Mouse (Mus musculus) forebrain, embryonic 16.5 days (tissue): Measurements from ENCODE around the gene Mif4gd. TPM values are rescaled to one million over a fixed set of nuclear protein-coding genes. Genes with fewer than 3 reads are reported as not detected.

ENCODE experiments used
- ATAC-seq: fragments of 200-750 bp; cut with Nextera tagmentation; 2 replicates; pipeline ENCODE4 v1.8.0; 2017; ENCODE audit warnings: mild to moderate bottlenecking, moderate library complexity
- H3K27ac ChIP-seq: fragments of 300-500 bp; sonication (generic); 2 replicates; pipeline ENCODE4 v1.5.1; 2014; ENCODE audit warnings: low read length, control low read depth
- H3K27me3 ChIP-seq: fragments of 300-500 bp; sonication (generic); replicated peaks from 2 replicates; pipeline ENCODE4 v1.6.1; 2014; ENCODE audit warnings: low read length; ENCODE audit not compliant: control insufficient read depth, insufficient read depth
- H3K36me3 ChIP-seq: fragments of 300-500 bp; sonication (generic); 2 replicates; pipeline ENCODE4 v1.6.1; 2014; ENCODE audit not compliant: control insufficient read depth, insufficient read depth
- H3K4me1 ChIP-seq: fragments of 300-500 bp; sonication (generic); replicated peaks from 2 replicates; pipeline ENCODE4 v1.6.1; 2014; ENCODE audit warnings: low read length; ENCODE audit not compliant: control insufficient read depth, insufficient read depth
- H3K4me2 ChIP-seq: fragments of 300-500 bp; sonication (generic); 2 replicates; pipeline ENCODE4 v1.6.1; 2014; ENCODE audit warnings: mild to moderate bottlenecking, low read length, control low read depth
- H3K4me3 ChIP-seq: fragments of 300-500 bp; sonication (generic); replicated peaks from 2 replicates; pipeline ENCODE4 v1.5.1; 2014; ENCODE audit warnings: mild to moderate bottlenecking, low read length, control low read depth
- H3K9ac ChIP-seq: fragments of 300-500 bp; sonication (generic); replicated peaks from 2 replicates; pipeline ENCODE4 v1.6.1; 2014; ENCODE audit warnings: low read depth, low read length, control low read depth
- H3K9me3 ChIP-seq: fragments of 300-500 bp; sonication (generic); 2 replicates; pipeline ENCODE4 v1.6.1; 2016; ENCODE audit warnings: low read length; ENCODE audit not compliant: control insufficient read depth
- WGBS: fragments of 180-500 bp; shearing (Covaris S2); extraction: QIAGEN DNeasy Blood & Tissue Kit; methylation state at CpG from one replicate; pipeline ENCODE4 v1.1.7; 2014; 5-methylcytosine and 5-hydroxymethylcytosine counted together
- polyA plus RNA-seq: library from polyadenylated mRNA; unstranded; fragments of >200 nt; fragmentation: Nextera tagmentation; extraction: Ambion mirVana; gene quantifications from 2 replicates; pipeline ENCODE4 v1.2.1, GENCODE M21; 2015

Gene Mif4gd
- polyA plus RNA-seq, 1 experiment from 2014 or later, result 12.9 TPM

DNA sequence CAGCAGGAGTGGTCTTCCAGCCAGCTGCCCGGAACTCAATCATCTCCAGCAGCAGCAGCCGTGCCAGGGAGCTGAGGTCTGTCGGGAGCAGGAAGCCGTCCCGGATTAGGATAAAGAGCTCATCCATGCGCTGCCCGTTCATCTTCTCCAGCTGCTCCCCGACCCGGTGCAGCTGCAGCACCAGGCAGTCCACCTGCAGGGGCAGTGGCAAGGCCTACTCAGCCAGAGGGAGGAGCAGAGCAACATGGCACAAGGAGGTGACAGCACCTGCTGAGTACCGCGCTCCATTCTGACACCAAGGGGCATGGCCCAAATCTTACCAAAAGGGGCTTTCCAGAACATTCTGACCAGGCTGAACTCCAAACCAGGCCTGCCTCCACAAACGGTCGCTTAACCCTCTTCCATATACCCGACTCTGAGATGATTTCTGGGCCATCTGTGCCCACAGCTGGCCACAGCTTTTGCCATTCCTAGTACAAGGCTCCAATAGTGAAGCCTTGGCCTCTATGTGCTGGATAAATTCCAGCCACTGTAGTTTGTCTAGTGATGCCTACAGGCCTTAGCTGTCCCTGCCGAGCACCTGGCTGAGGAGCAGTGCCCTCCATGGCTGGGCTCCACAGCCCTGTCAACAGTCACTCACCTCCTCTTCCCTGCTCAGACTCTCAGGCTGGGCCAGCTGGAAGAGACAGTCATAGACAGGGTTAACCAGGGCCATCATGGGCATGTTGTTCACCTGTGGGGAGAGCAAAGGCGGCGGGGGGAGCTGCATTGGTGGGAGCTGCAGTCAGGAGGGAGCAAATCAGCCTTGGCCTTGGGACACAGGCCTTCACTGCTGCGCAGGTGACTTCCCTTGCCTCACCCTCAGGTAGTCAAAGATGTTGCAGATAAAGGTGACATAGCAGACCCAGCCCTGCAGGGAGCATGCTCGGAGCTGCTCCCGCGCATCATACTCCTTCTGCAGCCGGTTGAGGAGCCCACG is 4.1 kb downstream of the Mif4gd start:
- Histone ChIP-seq H3K36me3 (peaks cover 17% of the 10 kb centered on the region), H3K4me1 (peaks cover 25% of the 10 kb centered on the region), H3K27ac (no peak overlapping the region), H3K9me3 (no peaks in the 10 kb centered on the region), H3K27me3 (no peaks in the 10 kb centered on the region), H3K4me3 (no peak overlapping the region), H3K9ac (no peak overlapping the region), H3K4me2 (no peak overlapping the region)
- no peak for ATAC-seq
- 80% methylated on average over 23 of the region's 23 CpGs for WGBS

DNA sequence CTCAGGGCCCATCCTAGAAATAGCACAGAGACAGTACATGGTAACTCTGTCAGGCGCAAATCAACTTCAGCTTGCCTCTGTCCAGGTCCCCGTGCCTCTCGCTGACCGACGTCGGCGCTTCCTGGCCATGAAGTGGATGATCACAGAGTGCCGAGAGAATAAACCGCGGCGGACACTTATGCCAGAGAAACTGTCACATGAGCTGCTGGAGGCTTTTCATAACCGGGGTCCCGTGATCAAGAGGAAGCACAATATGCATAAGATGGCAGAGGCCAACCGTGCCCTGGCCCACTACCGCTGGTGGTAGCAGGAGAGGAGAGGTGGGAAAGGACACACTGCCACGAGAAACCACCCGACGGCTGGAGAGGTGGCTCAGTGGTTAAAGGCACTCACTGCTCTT is 6.0 kb downstream of the Mif4gd start:
- Histone ChIP-seq H3K9ac (no peak overlapping the region), H3K4me3 (no peak overlapping the region), H3K36me3 (peaks cover 17% of the 10 kb centered on the region), H3K27ac (no peak overlapping the region), H3K27me3 (no peaks in the 10 kb centered on the region), H3K4me2 (no peak overlapping the region), H3K4me1 (peaks cover 23% of the 10 kb centered on the region), H3K9me3 (no peaks in the 10 kb centered on the region)
- 93% methylated on average over 18 of the region's 18 CpGs for WGBS
- ATAC-seq, result no peak

DNA sequence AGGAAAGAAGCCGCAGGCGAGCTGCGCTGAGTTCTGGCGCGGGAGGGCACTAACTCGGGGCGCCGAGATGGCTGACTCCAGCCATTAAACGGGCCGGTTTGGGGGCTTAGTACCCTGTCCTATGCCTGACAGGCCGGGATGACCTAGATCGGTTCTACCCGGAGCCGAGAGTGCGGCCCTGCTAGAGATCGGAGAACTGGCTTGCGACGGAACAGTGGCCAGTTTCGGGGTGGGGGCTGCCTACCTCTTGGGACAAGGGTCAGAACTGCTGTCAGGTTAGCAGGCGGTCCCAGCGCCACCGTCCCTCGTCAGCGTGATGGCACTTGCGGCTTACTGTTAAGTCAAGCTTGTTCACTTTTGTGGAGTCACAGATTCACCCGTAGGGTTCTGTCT is 8.5 kb downstream of the Mif4gd start:
- under 1% methylated on average over 26 of the region's 26 CpGs for WGBS
- peak; percentile 34 for ATAC-seq

DNA sequence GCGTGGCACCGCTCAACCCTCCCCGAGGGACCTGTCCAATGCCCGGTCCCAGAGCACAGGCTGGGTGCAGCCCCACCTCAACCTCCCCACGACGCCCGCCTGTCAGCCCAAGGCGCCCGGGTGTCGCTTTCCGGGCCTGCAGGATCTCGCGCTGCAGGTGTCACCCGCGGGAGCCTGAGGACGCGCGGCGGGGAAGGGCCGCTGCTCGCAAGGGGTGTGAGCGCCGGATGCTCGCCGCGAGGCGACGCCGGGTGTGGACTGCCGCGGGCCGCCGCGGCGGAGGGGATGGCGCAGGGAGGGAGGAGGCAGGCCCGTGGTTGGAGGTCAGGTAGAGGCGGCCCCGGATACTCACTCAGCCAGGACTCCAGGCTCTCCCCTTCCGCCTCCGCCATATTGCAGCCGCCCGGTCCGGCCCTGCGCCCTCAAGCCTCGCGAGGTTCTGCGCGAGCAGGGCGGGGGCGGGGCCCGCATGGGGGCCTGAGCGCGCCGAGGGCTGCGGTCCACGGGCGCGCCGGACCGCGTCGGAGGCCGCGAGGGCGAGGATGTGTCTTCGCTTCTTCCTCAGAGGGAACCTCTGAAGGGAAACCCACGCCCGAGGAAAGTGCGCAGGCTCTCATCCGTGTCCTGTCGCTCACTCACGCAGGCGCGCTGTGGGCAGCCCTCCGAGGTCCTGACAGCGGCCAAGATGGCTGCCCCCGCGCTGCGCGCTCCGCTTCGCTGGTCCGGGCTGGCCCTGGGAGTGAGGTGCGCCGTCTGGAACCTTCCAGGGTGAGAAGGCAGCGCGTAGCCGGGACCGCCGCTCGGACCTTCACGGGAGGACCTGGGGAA is 9.1 kb downstream of the Mif4gd start, which contains the start of the genes Mrps7 and Gga3:
TSS of gene Mrps7 (plus strand) at position 450 of the 828 bp plus-strand sequence.
TSS of gene Gga3 (minus strand) at position 576 of the 828 bp plus-strand sequence.
- H3K4me2 ChIP-seq, result peak within 1 kb of the TSS; percentile 91
- H3K4me3 ChIP-seq, result peak within 1 kb of the TSS; percentile 96
- H3K27ac ChIP-seq, result peak within 1 kb of the TSS; percentile 93
- peaks cover 17% of the 10 kb centered on the region for H3K36me3 ChIP-seq
- H3K9me3 ChIP-seq, result no peaks in the 10 kb centered on the region
- H3K4me1 ChIP-seq, result peaks cover 21% of the 10 kb centered on the region
- WGBS, result under 1% methylated on average over 73 of the region's 93 CpGs
- ATAC-seq, result peak; percentile 97
- H3K27me3 ChIP-seq, result no peaks in the 10 kb centered on the region
- H3K9ac ChIP-seq, result peak within 1 kb of the TSS; percentile 97

More for the DNA sequence above, 8.5 kb downstream of the Mif4gd start:
- H3K27me3 ChIP-seq, result no peaks in the 10 kb centered on the region
- H3K4me3 ChIP-seq, result peak overlapping the region; percentile 96
- peak overlapping the region; percentile 91 for H3K4me2 ChIP-seq
- H3K27ac ChIP-seq, result peak overlapping the region; percentile 93
- H3K4me1 ChIP-seq, result peaks cover 21% of the 10 kb centered on the region
- H3K9ac ChIP-seq, result peak overlapping the region; percentile 97
- peaks cover 17% of the 10 kb centered on the region for H3K36me3 ChIP-seq
- H3K9me3 ChIP-seq, result no peaks in the 10 kb centered on the region

DNA sequence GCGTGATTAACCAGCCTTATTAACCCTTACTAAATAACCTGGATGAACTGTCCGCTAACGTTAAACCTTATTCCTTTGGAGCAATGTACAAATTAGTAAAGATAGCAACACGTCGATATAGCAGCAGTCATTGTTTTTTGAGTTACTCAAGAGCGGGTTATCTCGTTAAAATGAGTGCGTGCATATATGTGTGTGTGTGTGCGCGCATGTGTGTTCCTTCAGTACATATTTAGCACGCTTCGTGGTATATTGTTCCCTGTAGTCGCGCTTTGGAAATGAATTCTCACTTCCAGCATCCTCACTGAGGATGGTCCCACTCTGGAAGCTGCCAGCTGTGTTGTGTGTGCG is 9.7 kb downstream of the Mif4gd start:
- Histone ChIP-seq H3K27ac (peak overlapping the region; percentile 93), H3K9me3 (no peaks in the 10 kb centered on the region), H3K4me2 (peak overlapping the region; percentile 83), H3K4me3 (peak overlapping the region; percentile 96), H3K9ac (peak overlapping the region; percentile 97), H3K4me1 (peaks cover 21% of the 10 kb centered on the region), H3K36me3 (peaks cover 14% of the 10 kb centered on the region), H3K27me3 (no peaks in the 10 kb centered on the region)
- 7% methylated on average over 15 of the region's 15 CpGs for WGBS
- no peak for ATAC-seq

DNA sequence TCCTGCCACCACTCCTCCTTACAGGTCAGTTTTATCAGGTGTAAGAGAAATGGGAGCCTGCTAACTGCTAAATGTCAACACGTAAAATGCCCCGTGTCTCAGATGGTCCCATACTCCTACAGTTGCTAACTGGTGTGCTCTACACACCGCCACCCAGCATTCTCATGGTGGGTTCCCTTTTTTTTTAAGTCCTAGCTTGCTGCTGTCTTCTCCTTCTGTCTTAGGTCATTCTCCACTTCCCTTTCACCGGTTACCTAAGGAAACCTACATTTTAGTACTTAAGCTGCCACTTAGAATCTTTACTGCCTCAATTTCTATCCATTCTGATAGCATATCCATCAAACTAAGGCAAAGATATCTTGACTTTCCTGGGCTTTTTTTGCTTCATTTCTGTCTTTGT is 11.6 kb downstream of the Mif4gd start:
- no peak overlapping the region for H3K9ac ChIP-seq
- no peaks in the 10 kb centered on the region; the same call in 1 of the 2 replicates for H3K36me3 ChIP-seq
- ATAC-seq, result no peak
- WGBS, result 99% methylated on average over 4 of the region's 4 CpGs
- no peak overlapping the region for H3K4me3 ChIP-seq
- H3K27ac ChIP-seq, result no peak overlapping the region
- no peaks in the 10 kb centered on the region for H3K27me3 ChIP-seq
- no peak overlapping the region for H3K4me2 ChIP-seq
- H3K9me3 ChIP-seq, result no peaks in the 10 kb centered on the region
- peaks cover 21% of the 10 kb centered on the region for H3K4me1 ChIP-seq

DNA sequence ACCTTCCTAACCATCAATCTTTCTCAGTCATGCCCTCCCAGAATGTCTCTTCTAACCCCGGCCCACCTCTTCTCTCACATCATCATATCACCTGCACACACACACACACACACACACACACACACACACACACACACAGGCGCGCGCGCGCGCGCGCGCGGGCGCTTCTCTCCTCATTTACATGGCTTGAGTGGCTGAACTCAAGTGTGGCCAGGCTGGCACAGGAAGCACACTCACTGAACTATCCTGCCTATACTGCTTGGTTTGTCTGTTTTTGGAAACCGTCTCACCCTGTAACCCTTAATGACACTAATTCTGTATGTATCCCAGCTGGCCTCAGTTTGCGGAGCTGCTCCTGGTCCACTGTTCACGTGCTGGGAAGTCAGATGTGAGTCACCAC is 12.0 kb downstream of the Mif4gd start:
- Histone ChIP-seq H3K27ac (no peak overlapping the region), H3K9me3 (no peaks in the 10 kb centered on the region), H3K4me3 (no peak overlapping the region), H3K4me2 (no peak overlapping the region), H3K27me3 (no peaks in the 10 kb centered on the region), H3K4me1 (peaks cover 21% of the 10 kb centered on the region), H3K9ac (no peak overlapping the region), H3K36me3 (no peaks in the 10 kb centered on the region; the same call in 1 of the 2 replicates)
- no peak for ATAC-seq
- 98% methylated on average over 15 of the region's 15 CpGs for WGBS

DNA sequence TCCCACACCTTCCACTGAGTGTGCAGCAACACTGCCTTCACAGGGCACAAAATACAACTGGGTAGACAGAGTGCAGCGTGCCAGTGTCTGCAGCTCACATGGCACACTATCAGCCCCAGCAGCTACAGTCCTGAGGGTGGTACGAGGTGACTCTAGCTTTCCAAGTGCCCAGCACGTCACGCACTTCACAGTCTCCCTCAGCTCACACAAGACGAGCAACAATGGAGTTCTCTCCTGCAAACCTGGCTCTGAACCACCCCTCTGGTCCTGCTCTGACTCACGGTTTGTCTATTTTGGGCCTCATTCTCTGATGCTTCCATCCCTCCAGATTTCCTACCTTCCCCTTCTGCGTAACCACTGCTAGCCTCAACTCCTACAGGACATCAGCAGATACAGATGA is 13.0 kb downstream of the Mif4gd start:
- 94% methylated on average over 7 of the region's 7 CpGs for WGBS

DNA sequence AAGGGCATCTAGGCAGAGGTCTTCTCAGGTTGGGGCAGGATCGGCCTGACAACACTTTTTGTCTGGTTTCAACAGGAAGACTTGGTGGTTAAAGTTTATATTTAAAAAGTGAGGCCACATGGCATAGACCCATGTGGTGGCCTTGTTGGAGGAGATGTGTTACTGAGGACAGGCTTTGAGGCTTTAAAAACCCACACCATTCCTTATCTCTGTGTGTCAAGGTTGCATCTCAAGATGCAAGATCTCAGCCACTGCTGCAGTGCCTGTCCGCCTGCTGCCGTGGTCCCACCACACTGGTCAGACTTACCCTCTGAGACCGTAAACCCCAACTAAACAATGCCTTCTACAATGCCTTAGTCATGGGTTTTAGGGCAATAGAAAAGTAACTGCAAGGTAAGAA is 14.5 kb downstream of the Mif4gd start:
- Histone ChIP-seq H3K36me3 (peaks cover 5% of the 10 kb centered on the region), H3K9ac (no peak overlapping the region), H3K27me3 (no peaks in the 10 kb centered on the region), H3K9me3 (no peaks in the 10 kb centered on the region), H3K27ac (no peak overlapping the region), H3K4me2 (no peak overlapping the region), H3K4me3 (no peak overlapping the region), H3K4me1 (peaks cover 12% of the 10 kb centered on the region)
- ATAC-seq, result no peak
- 93% methylated on average over 4 of the region's 4 CpGs for WGBS

More for the DNA sequence above, 13.0 kb downstream of the Mif4gd start:
- H3K4me3 ChIP-seq, result no peak overlapping the region
- no peak overlapping the region for H3K27ac ChIP-seq
- ATAC-seq, result no peak
- no peak overlapping the region for H3K4me2 ChIP-seq
- H3K9ac ChIP-seq, result no peak overlapping the region
- H3K36me3 ChIP-seq, result no peaks in the 10 kb centered on the region; the same call in 1 of the 2 replicates
- H3K27me3 ChIP-seq, result no peaks in the 10 kb centered on the region
- no peaks in the 10 kb centered on the region for H3K9me3 ChIP-seq
- H3K4me1 ChIP-seq, result peaks cover 16% of the 10 kb centered on the region
